Mouse (Mus musculus): ENCODE measurements at regions not wholly inside any gene's neighbourhood (a gene's known extent, or its start where the extent isn't known, plus 50 kb on each side); places are given as distances from the start of the nearest gene placed in this dataset.

DNA sequence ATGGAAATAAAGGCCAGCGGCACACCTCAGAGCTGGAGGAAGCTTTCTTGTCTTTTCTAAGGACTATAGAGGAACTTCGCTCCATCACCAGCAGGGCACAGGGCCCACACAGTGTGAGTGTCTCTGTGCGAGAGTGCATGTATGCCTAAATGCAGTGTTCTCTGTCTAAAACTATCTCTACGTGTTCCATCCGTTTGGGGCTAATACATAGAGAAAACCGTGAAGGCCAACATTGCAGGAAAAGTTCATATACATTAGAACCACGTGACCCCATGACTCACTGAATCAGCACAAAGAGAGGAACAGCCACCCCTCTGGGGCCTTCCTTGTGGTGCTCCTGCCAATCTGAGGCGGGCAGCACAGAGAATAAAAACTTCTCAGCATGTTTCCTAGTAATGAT lies 431.4 kb upstream of the Mctp2 start:
- no peak for DNase-seq (ENCODE audit: low read depth, low spot score)

DNA sequence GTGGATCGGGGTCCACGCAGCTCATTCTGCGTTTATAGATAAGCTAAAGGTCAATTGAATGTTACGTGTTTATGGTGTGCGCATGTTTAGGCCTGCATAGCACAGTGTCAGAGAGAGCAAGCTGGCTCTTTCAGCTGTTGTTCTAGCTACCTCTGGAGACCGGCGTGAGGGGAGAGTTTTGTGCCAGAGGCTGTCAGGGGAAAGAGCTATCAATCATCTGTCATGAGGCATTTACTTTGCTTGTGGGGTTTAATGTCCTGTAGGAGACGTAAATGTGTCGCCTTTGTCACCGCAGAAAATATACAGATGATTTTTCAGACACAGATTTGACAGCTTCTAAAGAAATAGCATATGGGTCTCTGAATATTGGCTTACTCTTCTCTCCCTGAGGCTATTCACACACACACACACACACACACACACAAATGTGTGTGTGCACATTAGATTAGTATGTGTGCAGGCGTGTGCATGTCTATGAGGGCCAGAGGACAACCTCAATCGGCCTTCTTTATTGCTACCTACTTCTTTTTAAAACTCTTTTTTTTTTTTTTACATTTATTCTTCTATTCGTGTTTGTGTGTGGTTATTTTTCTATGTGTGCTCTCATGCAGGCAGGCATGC lies 432.0 kb upstream of the Mctp2 start:
- no peak for DNase-seq (ENCODE audit: low read depth, low spot score)

DNA sequence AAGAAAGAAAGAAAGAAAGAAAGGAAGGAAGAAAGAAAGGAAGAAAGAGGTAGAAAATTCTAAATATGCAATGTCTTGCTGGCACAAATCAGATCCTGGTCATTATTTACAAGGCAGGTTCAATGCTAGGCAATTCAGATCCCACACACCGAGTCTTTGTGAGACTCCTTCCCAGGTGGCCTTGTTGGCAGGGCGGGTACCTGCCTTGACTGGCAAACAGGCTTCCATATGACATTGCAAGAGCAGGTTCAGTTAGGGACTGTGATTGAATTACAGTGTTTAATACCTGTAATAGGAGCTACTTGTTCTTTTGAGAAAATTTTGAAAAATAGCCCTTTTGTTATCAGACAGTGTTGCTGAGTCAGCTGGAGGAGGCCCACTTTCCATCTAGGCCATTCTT lies 436.0 kb upstream of the Mctp2 start:
- DNase-seq (ENCODE audit: low read depth, low spot score) = no peak

DNA sequence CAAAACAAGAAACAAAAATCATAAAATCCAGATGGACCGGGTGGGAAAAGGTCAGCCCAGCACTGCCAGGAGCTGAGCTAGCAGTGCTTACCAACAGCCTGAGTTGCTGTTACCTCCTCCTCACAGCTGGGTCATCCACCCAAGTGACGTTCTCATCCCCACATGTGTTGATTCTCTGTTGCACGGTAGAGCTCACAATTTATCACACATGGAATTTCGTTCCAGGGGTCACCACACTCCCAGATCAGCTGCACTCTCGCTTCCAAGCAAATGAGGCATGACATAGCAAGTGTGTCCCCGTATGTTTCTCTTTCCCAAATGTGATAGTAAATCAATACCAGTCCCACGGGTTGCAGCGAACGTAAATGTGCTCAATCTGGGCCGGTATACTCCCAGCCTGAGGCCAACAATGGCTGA lies 445.1 kb upstream of the Mctp2 start:
- DNase-seq (ENCODE audit: low read depth, low spot score) = no peak

DNA sequence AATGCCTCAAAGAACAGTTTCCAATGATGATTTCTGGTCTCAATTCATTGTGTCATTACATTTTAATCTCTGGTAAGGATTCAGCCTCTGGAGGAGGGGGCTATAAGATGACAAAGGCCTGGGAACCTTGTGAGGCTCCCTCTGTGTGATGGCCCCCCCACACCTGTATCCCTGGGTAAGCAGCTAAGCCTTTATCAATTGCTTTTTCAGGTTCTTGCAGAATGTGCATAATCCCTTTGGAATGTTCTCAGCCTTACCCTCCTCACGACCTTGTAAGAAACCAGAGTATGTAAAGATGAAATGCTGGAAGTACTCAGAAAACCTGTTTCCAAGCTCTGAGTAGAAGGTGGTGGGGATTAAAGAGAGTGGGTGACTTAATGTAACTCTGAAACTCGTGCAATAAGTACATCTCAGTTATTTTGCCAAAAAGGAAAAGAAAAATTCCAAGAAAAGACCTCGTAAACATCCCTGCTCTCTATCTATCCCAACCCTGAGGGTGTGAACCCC lies 446.7 kb upstream of the Mctp2 start:
- DNase-seq (ENCODE audit: low read depth, low spot score) = no peak

DNA sequence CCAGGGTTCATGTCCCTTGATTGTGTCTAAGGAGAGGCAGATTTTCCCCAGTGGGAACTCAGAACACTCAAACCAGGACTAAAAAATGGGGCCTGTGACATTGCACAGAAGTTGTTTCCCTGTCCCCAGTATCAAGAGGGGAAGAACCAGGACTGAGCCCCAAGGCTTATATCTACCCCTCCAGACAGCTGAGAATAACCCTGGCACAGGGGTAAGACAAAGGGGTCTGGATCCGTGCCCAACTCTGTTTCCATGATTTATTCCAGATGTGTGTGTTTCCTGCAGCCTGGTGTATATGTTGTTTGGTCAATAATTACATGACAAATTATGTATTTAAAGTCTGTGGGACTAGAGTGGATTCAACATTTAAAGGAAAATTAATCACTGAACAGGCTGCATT lies 456.3 kb upstream of the Mctp2 start:
- no peak for DNase-seq (ENCODE audit: low read depth, low spot score)

DNA sequence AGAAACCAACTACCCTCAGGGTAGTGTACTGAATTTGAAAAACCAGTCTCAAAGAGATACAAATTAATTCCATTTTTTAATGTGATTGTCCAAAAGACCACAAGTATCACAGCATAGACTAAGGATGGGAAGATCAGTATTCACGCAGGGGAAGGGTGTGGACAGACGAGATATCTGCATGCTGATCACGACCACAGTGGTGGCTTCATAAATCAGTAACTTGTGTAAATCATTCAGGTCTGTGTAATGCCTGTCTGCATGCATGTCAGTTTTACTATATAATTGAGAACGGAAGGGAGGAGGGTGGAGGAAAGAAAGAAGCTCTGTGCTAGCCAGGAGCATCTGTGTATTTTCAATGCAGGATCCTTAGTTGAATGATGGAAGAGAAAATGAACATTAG lies 462.3 kb upstream of the Mctp2 start:
- DNase-seq (ENCODE audit: low read depth, low spot score) = no peak

DNA sequence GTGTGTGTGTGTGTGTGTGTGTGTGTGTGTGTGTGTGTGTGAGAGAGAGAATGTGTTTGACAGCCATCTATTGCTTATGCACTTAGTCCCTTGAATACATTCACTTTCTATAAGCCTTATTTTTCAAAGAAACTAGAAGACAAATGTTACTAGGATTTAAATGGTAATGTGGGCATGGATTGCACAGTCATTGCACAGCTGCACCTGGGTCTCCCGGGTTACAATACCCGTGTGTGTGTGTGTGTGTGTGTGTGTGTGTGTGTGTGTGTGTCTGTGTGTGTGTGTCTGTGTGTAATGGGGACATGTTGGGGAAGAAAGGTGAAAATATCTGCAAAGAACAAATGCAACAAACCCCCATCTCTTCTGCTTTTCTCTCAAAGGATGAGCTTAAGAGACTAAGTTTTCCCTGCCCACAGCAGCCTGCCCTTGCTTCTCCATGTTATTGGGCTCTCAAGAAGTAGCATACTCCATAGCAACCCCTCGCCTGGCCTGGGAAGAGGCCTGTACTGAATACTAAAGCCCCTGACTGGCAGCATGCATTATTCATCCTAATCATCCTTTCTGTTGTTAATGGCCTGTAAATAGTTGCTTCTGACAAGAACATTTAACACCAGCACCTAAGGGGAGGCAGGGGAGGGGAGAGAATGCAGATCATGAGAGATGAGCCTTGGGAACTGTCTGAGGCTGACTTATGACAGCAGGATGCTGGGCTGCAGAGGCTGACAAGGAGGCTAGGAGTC lies 467.8 kb upstream of the Mctp2 start:
- DNase-seq (ENCODE audit: low read depth, low spot score) = no peak

DNA sequence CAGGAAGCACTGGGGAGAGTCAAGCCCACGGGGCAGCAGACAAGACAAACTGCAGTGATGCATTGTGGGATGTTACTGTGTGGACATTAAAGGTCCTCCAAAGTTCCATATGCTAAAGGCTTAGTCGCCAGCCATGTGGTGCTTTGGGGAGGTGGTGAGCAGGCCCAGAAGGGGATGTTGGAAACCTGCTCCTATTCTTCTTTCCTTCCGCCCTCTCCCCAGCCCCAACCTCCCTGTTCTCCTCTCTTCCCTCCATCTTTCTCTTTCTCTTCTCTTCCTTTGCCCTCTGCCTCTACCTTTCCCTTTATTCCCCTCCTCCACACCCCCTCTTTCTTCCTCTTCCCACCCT lies 468.3 kb upstream of the Mctp2 start:
- DNase-seq (ENCODE audit: low read depth, low spot score) = no peak

DNA sequence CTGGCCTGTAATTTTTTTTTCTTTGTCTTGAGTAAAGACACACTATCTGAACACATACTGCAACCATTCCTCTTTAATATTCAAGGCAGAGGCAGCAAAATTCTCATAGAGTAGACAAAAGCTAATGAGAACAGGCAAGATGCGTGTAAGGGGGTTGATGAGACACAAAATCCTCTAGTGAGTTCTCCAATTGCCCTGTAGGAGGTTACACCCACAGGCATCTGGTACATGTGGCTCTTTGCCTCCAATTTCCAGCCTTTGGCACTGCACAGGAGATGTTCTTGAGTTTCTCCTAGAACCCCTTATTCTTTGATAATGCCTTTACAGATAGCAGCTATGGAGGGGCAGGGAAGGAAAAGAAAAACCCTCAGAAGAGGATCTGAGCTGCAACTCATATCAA lies 480.9 kb upstream of the Mctp2 start:
- DNase-seq (ENCODE audit: low read depth, low spot score) = no peak

DNA sequence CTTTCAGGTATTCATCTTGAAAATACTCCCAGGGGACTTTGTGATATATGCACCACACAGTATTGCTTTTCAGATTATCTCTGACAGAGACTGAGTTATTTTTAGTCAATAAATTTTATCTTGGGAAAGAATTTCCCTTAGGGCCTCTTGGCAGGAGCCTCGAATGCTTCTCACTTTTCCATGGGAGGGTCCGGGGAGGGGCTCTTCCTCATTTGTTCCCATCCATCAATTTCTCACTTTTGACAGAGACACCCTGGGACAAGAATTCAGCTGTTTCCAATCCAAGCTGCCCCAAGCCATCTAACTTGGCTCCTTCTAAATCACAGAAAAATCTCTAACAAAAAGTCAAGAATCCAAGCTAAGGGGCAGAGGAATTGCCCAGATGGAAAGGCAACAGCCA lies 481.9 kb upstream of the Mctp2 start:
- DNase-seq (ENCODE audit: low read depth, low spot score) = no peak

DNA sequence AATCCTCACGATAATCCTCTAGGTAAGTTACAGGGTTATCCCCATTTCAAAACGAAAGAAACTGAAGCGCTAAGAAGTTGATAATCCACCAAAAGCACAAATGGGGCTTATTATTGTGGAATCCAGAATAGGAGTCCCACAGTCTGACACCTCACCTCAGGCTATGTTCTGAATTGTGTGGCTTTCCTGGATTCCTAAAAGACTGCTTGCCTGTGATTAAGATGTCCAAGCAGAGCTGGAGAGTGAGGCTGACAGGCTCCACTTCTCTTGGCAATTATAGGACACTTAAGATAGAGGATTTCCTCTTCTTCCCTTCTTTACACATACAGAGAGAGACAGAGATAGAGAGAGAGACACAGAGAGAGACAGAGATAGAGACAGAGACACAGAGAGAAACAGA lies 515.7 kb upstream of the Mctp2 start:
- DNase-seq (ENCODE audit: low read depth, low spot score) = no peak

DNA sequence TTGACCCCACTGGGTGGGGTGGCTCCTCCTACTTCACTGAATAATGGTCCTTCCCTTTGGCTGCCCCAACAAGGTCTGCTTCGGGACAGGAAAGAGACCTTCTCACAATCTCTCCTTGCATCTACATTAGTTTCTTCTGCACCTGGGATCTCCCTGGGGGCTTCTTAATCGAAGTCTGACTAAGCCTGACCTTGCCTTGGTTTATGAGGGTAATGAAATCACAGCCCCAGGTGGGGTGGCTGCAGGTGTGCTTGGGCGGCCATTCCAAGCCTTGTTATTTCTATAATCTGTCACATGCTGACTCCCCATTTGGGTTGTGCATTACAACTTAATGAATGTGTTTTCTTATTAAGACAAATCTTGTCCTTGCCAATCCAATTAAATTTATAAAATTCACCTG lies 520.2 kb upstream of the Mctp2 start:
- no peak for DNase-seq (ENCODE audit: low read depth, low spot score)

DNA sequence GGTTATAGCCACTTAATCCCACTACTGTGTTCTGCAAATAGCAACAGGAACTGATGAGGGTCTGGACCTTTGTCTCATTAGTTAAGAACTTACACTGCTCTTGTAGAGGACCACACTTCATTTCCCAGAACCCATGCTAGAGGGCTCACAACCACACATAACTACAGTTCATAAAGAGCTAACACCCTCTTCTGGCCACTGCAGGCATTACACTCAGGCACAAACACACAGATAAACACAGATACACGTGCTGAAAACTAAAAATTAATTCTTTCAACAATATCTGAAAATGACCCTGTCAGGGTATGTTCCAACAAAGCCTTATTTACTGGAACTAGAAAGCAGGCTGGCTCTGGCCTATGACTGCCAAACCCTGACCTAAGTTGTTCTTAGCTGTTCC lies 529.0 kb upstream of the Mctp2 start:
- DNase-seq (ENCODE audit: low read depth, low spot score) = no peak

DNA sequence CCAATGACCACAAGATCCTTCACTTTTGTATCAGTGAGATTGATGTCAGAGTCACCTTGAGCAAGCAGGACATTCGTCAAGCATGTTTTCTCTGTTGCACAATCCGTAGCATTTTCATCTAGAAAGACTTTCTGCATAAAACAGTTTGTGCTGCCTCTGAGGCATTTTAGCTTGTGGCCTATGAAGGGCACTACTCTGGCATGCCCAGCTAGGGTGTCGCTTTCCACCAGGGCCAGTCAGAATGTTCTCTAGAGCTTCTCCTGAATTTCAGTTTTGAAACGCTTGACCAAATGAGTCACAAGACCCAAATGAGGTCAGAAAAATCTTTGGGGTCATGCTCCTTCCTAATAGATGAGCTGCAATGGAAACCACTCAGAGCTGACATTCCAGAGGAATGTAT lies 529.6 kb upstream of the Mctp2 start:
- no peak for DNase-seq (ENCODE audit: low read depth, low spot score)

DNA sequence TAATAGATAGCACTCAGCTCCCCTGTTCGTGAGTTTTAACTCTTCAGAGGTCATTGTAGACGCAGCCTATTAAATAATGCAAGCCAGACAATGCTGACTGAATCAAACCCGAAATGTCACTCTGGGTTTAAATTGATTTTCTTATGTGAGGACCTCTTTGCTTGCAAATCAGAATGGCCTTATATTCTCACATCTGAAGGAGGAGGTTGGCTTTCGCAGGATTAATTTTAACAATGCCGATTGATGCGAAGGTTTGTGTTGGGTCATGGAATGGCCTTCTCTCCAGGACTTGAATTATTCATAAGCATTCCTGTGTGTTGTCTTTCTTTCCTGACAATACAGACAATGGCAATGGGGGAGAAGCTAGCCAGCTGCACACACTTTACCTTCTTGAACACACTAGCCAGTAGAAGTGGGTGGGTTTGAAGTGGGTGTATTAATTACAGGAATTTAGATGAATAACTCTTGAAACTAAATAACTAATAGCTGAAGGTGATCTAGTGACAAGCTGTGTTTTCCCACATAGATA lies 530.1 kb upstream of the Mctp2 start:
- no peak for DNase-seq (ENCODE audit: low read depth, low spot score)

DNA sequence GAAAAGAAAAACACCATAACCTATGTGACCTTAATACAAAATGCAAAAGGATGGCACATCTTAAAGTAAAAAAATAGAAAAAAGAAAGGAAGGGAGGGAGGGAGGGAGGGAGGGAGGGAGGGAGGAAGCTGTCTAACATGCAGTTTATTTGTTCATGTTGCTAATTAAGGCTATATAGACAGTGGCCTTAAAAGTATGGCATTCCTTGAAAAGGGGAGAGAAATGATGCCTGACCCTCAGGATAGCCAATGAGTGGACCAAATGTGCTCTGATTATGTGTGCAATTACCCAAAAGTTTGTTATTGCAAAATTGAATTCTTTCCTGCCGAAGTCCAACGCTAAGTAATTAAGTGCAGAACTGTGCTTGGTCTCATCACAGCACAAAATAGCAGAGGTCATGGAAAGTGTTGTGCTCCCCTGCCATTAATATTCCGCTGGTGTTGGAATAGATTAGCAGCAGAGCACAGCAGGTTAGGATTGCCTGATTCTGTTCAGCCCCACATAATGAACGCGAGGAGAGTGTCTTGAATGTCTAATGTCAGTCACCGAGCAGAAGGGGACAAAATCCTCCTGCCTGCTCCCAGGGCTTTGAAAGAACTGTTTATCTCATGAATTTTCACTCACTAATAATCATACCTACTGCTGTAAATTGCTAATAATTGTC lies 531.7 kb upstream of the Mctp2 start:
- DNase-seq (ENCODE audit: low read depth, low spot score) = no peak

DNA sequence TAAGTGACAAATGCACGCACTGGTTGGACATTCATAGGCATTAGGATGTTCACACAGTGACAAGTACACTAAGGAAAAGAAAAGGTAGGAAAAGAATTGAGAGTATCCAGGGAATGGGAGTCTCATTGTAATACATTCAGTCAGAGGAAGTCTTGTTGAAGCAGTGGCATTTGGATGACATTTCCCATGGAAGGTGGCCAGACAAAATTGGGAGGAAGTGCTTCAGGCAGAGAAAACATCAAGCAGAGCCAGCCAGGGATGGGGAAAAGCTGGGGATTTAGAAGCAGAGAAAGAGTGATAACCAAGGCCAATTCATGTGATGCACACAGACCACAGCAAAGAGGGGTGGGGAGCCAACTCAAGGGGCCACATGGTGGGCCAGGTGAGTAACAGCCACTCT lies 524.0 kb upstream of the Rgma start:
- DNase-seq (ENCODE audit: low read depth, low spot score) = no peak

DNA sequence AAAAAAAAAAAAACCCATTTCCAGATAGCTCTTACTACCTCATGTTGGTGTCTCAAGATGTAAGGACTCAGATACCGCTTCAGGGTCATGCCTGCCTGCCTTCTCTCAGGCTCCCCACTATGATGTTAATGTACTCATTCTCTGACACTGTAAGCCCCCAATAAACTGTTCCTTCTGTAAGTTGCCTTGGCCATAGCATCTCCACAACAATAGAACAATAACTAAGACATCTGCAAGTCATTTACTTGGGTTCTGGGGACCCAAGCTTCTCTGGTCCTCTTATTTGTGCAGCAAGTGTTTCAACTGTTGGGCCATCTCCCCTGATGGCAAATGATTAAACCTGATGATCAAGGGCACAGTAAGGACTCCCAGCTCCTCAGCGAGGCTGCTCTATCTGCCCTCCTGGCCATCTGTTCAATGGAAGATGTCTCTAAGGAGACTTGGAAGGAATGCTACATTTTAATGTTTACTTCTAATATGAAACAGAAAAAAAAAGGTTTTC lies 520.8 kb upstream of the Rgma start:
- no peak for DNase-seq (ENCODE audit: low read depth, low spot score)

DNA sequence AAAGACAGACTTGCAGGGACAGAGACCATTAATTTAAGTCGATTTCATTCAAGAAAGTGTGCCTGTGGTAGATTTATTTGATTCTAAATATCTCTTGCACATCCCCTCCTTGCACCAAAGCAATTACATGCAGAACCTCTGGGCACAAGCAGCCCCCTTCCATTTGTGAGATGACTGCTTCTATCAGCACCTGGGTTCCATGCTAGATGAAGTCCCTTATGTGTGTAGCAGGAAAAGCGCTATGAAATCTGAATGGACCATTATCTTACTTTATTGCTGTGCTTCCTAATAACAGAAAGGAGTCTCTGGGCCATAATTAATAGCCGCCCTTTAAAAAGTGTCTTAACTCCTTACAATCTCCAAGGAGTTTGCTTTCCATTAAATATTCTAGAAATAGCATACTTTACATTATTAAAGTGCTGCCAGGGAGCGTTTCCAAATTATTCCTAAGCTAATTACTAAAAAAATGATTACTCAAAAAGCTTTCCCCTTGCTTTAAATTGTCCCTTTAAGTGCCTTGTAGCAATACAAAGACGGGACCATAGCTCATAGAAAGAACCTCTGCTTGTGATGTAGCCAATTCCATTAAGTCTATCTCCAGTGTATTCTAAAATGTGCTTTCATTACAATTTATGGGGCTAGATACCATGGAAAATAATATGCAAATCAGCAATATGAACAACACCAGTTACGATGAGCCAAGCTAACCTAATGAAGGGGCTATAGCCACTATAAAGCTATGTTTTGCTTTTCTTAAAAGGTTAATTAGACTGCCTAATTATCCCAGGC lies 508.1 kb upstream of the Rgma start:
- no peak for DNase-seq (ENCODE audit: low read depth, low spot score)

DNA sequence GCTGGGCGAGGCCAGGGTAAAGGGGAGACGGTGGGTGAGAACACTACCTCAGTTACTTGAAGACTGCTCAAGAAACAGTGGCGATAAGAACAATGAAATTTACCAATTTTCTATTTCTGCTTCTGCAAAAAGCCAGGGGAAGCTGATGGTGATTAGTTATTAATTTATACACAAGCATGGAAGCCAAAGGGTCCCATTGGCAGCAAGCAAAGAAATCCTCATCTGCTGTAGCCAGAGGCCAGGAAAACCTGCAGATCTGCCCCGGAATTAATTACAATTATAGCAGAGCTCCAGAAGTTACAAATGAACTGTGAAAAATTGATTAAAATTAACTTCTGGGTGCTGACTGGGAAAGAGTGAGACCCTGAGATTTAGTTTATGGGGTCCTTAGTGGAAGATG lies 506.2 kb upstream of the Rgma start:
- no peak for DNase-seq (ENCODE audit: low read depth, low spot score)

DNA sequence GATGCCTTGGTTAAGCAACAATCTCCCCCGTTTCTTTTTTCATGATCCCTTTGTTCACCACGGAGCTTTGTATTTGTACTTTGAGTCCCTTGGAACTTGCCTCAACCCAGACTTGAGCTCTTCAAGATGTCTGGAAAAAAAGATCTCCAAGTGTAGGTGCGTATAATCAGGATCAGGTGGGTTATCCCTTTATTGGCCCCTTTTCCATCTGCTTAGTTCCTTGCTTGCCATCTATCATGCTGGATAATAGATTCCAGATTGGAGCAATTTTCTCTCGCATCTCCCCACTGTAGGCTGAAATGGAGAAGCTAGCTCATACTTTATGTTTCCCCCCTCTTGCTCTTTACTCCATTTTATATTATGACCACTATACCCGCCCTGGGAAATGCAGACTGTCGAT lies 474.5 kb upstream of the Rgma start:
- no peak for DNase-seq (ENCODE audit: low read depth, low spot score)

All from A20 (cell line).